Mouse (Mus musculus): Measurements from ENCODE around the gene Ptprj.

GRCm38 (mm10) chr2:90577451-90578279 lies 2.8 kb downstream of the Ptprj start:
- no peak for TF ChIP-seq POLR2A (IDR thresholded peaks at IDR 0.05; ENCODE audit: borderline replicate concordance, control insufficient read depth, low read depth, low read length)
- no peak for TF ChIP-seq CTCF (IDR thresholded peaks at IDR 0.05; ENCODE audit: control insufficient read depth, insufficient read depth, low read length)

Data from bone marrow, adult 2 months (tissue).